Mouse (Mus musculus) G1E-ER4 (cell line): ENCODE results near the gene Cdcp2. TPM values are rescaled to one million over a fixed set of nuclear protein-coding genes. Genes with fewer than 3 reads are reported as not detected.

ENCODE experiments used
- GATA1 ChIP-seq: IDR thresholded peaks from one replicate; pipeline ENCODE4 v1.8.0; 2012; ENCODE audit warnings: low read length, inconsistent platforms
- polyA plus RNA-seq: library from polyadenylated mRNA; stranded (reverse); fragments of >175 nt; gene quantifications from 2 replicates; pipeline ENCODE4 v1.2.3, GENCODE M21; 2012

The Cdcp2 gene
- not detected in 2 replicates for polyA plus RNA-seq

DNA sequence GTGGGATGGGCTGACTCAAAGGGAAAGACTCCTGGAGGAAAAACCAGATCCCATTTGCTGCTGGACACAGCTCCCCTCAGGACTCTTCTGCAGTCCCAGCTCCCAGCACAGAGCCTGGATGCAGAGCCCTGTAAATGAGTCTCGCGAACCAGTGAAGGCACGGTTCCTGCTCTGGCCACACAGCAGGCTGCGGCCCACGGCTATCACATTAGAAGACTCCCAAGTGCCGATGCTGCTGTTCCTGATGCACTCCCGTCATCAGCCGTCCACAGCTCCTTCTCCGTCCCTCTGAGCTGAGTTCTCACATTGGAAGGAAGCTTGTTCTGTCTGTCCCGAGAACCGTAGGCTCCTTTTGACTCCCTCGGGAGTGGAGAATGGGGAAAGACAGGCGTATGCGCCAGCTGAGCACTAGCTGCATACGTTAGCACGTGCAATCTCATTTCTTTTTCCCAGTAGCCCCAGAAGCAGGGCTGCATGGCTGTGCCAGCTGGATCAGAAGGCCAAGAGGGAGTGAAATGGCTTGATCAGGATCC lies at the start of gene Cdcp2:
TSS of gene Cdcp2 (plus strand) at position 51 of the 533 bp plus-strand sequence.
- TF ChIP-seq GATA1: no peak

GRCm38 (mm10) chr4:107047806-107048205 lies 48.9 kb upstream of the Cdcp2 start:
- TF ChIP-seq GATA1: no peak

DNA sequence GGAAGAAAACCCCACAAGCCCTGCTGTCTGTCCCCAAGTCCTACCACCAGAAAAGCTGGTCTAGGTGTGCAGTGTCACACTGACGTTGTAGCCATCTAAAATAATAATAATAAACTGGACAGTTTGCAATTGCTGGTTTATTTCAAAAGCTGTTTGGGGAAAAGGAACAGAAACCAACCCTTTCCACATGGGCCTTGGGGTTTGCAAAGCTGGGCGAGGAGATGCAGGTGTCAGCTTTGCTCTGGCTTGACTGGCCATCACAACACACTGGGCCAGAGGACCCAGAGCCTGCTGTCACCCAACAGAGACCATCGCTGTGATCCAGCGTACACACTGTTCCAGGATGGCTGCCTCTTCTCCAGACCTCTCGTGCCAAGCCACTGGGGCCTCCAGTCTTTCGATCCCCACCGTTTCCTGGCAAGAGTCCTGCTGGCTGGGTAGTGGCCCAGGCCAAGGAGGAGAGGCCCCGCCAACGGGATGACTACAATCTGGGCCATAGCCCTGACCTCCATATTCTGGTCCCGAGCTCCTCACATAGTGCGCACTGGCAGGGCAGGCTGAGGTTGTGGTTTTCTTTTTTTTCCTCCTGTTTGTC lies 48.0 kb upstream of the Cdcp2 start:
- TF ChIP-seq GATA1: no peak

GRCm38 (mm10) chr4:107051889-107052288 lies 44.8 kb upstream of the Cdcp2 start:
- no peak for TF ChIP-seq GATA1

GRCm38 (mm10) chr4:107052962-107053553 lies 43.6 kb upstream of the Cdcp2 start:
- no peak for TF ChIP-seq GATA1

- no peak for TF ChIP-seq GATA1
These were observed 40.6 kb upstream of the Cdcp2 start for GRCm38 (mm10) chr4:107056088-107056487.

GRCm38 (mm10) chr4:107058346-107058745 lies 38.3 kb upstream of the Cdcp2 start:
- no peak for TF ChIP-seq GATA1

GRCm38 (mm10) chr4:107058781-107059180 lies 37.9 kb upstream of the Cdcp2 start:
- no peak for TF ChIP-seq GATA1

- TF ChIP-seq GATA1: no peak
These were observed 35.1 kb upstream of the Cdcp2 start for GRCm38 (mm10) chr4:107061560-107061959.

GRCm38 (mm10) chr4:107063214-107063613 lies 33.5 kb upstream of the Cdcp2 start:
- TF ChIP-seq GATA1: no peak

GRCm38 (mm10) chr4:107064394-107065098 lies 32.1 kb upstream of the Cdcp2 start:
- TF ChIP-seq GATA1: no peak

GRCm38 (mm10) chr4:107066252-107067124 lies 30.2 kb upstream of the Cdcp2 start, which contains the start of the genes Mrpl37 and Cyb5rl:
Gene Mrpl37 (minus strand): TSS chr4:107066868.
Gene Cyb5rl (plus strand): TSS chr4:107066988.
- TF ChIP-seq GATA1: no peak

- TF ChIP-seq GATA1: no peak
These were observed 29.4 kb upstream of the Cdcp2 start for GRCm38 (mm10) chr4:107067151-107067840.

DNA sequence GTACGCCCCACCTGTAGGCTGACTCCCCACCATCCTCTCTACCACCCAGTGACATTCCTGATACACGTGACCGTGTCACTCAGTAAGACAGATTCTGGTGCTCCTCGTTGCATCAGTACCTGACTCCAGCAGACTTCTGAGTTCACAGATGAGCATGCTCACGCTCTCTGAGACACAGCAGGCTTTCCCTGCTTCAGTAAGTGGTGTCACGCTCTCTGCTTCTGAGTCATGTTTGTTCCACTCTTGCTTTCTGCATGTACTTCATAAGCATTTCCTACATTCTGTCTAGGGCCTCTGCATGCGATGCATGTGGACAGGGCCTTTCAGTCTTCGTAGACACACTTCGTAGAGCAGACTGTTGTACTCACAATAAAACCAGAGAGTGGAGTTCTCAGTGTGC lies 24.3 kb upstream of the Cdcp2 start:
- TF ChIP-seq GATA1: no peak

DNA sequence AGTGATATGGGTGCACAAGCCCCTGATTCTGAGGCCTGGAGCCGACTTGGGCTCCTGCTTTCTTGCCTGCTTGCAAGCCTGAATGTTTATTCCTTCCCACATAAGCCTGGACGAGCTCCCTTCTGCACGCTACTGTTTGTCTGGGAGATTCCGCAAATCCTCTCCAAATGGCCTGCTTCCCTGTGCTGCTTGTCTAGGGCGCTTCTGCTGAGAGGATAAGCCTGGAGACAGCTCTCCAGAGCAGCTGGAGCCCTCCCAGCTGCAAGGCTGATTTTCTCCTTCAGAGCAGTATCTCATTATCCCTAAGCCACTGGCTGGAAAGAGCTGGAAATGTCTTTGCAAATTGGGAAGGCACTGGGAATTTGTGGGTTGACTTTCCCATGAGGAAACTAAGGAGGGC lies 21.2 kb upstream of the Cdcp2 start:
- no peak for TF ChIP-seq GATA1
